Mouse (Mus musculus): ENCODE measurements around the gene Ppib. TPM values are rescaled to one million over a fixed set of nuclear protein-coding genes. Genes with fewer than 3 reads are reported as not detected.

Ppib gene
- polyA plus RNA-seq, 1 experiment from 2014 or later: 834 TPM

DNA sequence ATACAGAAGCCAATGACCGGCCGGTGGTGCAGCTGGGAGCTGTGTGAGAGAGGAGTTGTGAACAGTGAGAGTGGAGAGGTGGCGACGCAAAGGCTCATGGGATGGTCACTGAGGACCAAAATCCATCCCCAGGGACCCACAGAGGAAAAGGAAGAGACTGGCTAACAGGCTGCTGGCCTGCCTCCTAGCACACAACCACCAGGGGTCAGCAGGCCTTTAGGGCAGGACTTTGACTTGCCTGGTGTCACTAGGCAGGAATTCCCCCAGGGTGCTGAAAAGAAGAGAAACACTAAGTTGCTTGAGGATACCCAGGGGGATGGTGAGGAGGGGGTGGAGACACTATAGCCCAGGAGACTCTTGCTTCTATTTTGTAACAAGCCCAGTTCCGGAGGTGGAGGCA lies 7.5 kb downstream of the Ppib start:
- WGBS: 22% methylated on average over 5 of the region's 5 CpGs
- H3K9me3 ChIP-seq (ENCODE audit: control insufficient read depth, low read length): no peaks in the 10 kb centered on the region
- H3K4me2 ChIP-seq (ENCODE audit: low read depth, low read length): no peak overlapping the region
- peak; percentile 21 for ATAC-seq (ENCODE audit: low read depth)
- peaks cover 42% of the 10 kb centered on the region for H3K36me3 ChIP-seq (ENCODE audit: control insufficient read depth, insufficient read depth, low read length)
- H3K4me1 ChIP-seq (ENCODE audit: control insufficient read depth, insufficient read depth, low read length): peaks cover 4% of the 10 kb centered on the region
- no peak overlapping the region for H3K27ac ChIP-seq (replicated peaks; ENCODE audit: low read depth, low read length)
- no peak overlapping the region for H3K4me3 ChIP-seq (ENCODE audit: low read depth, low read length)
- H3K9ac ChIP-seq (ENCODE audit: low read depth, low read length): no peak overlapping the region
- peaks cover 26% of the 10 kb centered on the region for H3K27me3 ChIP-seq (replicated peaks; ENCODE audit: control insufficient read depth, insufficient read depth, low read length)
- DNase-seq (ENCODE audit: low spot score): peak; percentile 68

DNA sequence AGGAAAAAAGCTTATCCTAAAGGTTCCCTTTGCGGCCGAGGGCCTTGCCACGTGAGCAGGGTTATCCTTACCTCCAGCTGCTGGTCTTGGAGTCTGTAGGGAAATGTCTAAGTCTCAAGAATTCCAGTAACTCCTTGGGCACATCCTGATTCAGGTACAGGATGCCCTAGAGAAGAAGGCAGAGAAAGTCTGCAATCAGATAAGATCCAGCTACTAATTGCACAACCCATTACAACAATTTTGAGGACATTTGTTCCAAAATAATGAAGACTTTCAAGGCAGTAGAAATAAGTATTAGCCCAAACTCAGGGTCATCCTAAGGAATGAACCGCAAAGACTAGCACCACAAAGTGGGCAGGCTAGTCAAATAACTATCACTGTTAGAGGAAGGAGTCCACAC lies 8.0 kb downstream of the Ppib start:
- H3K4me3 ChIP-seq (ENCODE audit: low read depth, low read length): no peak overlapping the region
- peaks cover 4% of the 10 kb centered on the region for H3K4me1 ChIP-seq (ENCODE audit: control insufficient read depth, insufficient read depth, low read length)
- DNase-seq (ENCODE audit: low spot score) (no peak), ATAC-seq (ENCODE audit: low read depth) (no peak)
- peak overlapping the region; percentile 5; the same call in 1 of the 2 replicates for H3K4me2 ChIP-seq (ENCODE audit: low read depth, low read length)
- no peak overlapping the region for H3K9ac ChIP-seq (ENCODE audit: low read depth, low read length)
- no peaks in the 10 kb centered on the region for H3K9me3 ChIP-seq (ENCODE audit: control insufficient read depth, low read length)
- no peak overlapping the region for H3K27ac ChIP-seq (replicated peaks; ENCODE audit: low read depth, low read length)
- H3K36me3 ChIP-seq (ENCODE audit: control insufficient read depth, insufficient read depth, low read length): peaks cover 37% of the 10 kb centered on the region
- peaks cover 26% of the 10 kb centered on the region for H3K27me3 ChIP-seq (replicated peaks; ENCODE audit: control insufficient read depth, insufficient read depth, low read length)
- WGBS: 52% methylated on average over 4 of the region's 4 CpGs

GRCm38 (mm10) chr9:66068971-66069391 lies 9.0 kb downstream of the Ppib start:
- ATAC-seq (ENCODE audit: low read depth) (0 out of 2 replicates have a peak, but pooled peaks have one; percentile 9), DNase-seq (ENCODE audit: low spot score) (peak; percentile 52)
- Histone ChIP-seq H3K27ac (replicated peaks; ENCODE audit: low read depth, low read length) (no peak overlapping the region), H3K4me2 (ENCODE audit: low read depth, low read length) (peak overlapping the region; percentile 83), H3K9me3 (ENCODE audit: control insufficient read depth, low read length) (no peaks in the 10 kb centered on the region), H3K9ac (ENCODE audit: low read depth, low read length) (peak overlapping the region; percentile 61), H3K36me3 (ENCODE audit: control insufficient read depth, insufficient read depth, low read length) (peaks cover 27% of the 10 kb centered on the region), H3K4me3 (ENCODE audit: low read depth, low read length) (peak overlapping the region; percentile 55), H3K27me3 (replicated peaks; ENCODE audit: control insufficient read depth, insufficient read depth, low read length) (peaks cover 26% of the 10 kb centered on the region), H3K4me1 (ENCODE audit: control insufficient read depth, insufficient read depth, low read length) (peaks cover 4% of the 10 kb centered on the region)
- WGBS: under 1% methylated on average over 29 of the region's 30 CpGs

DNA sequence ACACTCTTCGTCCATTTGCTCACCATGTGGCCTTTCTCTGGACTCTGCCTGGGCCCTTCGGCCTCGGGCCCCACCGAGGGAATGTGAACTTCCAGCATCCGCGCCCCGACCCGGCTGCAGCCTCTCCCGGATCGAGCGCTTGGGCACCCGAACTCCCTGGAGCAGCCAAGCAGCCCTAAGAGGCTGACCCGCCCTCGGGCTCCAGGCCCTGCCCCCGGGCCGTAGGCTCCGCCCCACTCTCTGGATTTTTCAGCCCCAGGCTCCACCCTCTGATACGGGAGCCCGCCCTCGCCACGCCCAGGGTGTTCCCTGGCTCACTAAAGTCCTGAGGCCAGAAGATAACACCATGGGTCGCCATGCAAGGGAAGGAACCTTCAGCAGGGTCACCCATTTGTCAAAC lies 9.6 kb downstream of the Ppib start, which contains the start of gene Snx22:
TSS of gene Snx22 (minus strand) at position 137 of the 400 bp plus-strand sequence.
- Histone ChIP-seq H3K9me3 (ENCODE audit: control insufficient read depth, low read length) (no peaks in the 10 kb centered on the region), H3K27ac (replicated peaks; ENCODE audit: low read depth, low read length) (no peak within 1 kb of the TSS), H3K9ac (ENCODE audit: low read depth, low read length) (peak within 1 kb of the TSS; percentile 61), H3K36me3 (ENCODE audit: control insufficient read depth, insufficient read depth, low read length) (peaks cover 21% of the 10 kb centered on the region), H3K4me1 (ENCODE audit: control insufficient read depth, insufficient read depth, low read length) (peaks cover 4% of the 10 kb centered on the region), H3K4me2 (ENCODE audit: low read depth, low read length) (peak within 1 kb of the TSS; percentile 83), H3K4me3 (ENCODE audit: low read depth, low read length) (peak within 1 kb of the TSS; percentile 55), H3K27me3 (replicated peaks; ENCODE audit: control insufficient read depth, insufficient read depth, low read length) (peaks cover 26% of the 10 kb centered on the region)
- ATAC-seq (ENCODE audit: low read depth) (peak; percentile 89), DNase-seq (ENCODE audit: low spot score) (peak; percentile 77)
- 1% methylated on average over 18 of the region's 22 CpGs for WGBS

- peaks cover 4% of the 10 kb centered on the region for H3K4me1 ChIP-seq (ENCODE audit: control insufficient read depth, insufficient read depth, low read length)
- peaks cover 26% of the 10 kb centered on the region for H3K27me3 ChIP-seq (replicated peaks; ENCODE audit: control insufficient read depth, insufficient read depth, low read length)
- H3K4me3 ChIP-seq (ENCODE audit: low read depth, low read length): no peak overlapping the region
- DNase-seq (ENCODE audit: low spot score) (no peak), ATAC-seq (ENCODE audit: low read depth) (no peak)
- H3K9ac ChIP-seq (ENCODE audit: low read depth, low read length): no peak overlapping the region
- H3K36me3 ChIP-seq (ENCODE audit: control insufficient read depth, insufficient read depth, low read length): peaks cover 19% of the 10 kb centered on the region
- H3K4me2 ChIP-seq (ENCODE audit: low read depth, low read length): no peak overlapping the region
- H3K27ac ChIP-seq (replicated peaks; ENCODE audit: low read depth, low read length): no peak overlapping the region
- WGBS: 89% methylated on average over 5 of the region's 5 CpGs
- no peaks in the 10 kb centered on the region for H3K9me3 ChIP-seq (ENCODE audit: control insufficient read depth, low read length)
Observed at GRCm38 (mm10) chr9:66070151-66070550, 10.1 kb downstream of the Ppib start.

DNA sequence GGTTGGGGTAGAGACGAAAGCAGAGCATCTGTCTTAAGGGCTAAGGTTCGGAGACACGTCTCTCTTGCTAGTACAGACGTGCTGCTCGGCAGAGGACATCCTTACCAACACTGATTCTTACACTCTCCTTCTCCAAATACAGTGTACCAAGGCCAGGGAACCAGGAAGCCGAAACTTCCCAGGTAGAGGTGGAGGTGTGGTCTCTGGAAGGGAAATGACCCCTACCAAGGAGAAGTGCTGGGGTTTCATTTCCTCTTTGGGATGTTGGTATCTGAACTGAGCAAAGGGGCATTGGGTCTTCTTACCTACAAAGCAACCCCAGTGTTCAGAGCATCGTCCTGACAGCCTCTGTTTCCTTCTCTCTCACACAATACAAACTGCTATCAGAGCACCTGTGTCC lies 12.7 kb downstream of the Ppib start:
- Histone ChIP-seq H3K4me3 (ENCODE audit: low read depth, low read length) (no peak overlapping the region), H3K9ac (ENCODE audit: low read depth, low read length) (no peak overlapping the region)
- no peak for ATAC-seq (ENCODE audit: low read depth)

GRCm38 (mm10) chr9:66078072-66078471 lies 18.1 kb downstream of the Ppib start:
- DNase-seq (ENCODE audit: low spot score): no peak
- Histone ChIP-seq H3K4me2 (ENCODE audit: low read depth, low read length) (no peak overlapping the region), H3K36me3 (ENCODE audit: control insufficient read depth, insufficient read depth, low read length) (no peaks in the 10 kb centered on the region), H3K9me3 (ENCODE audit: control insufficient read depth, low read length) (no peaks in the 10 kb centered on the region), H3K27me3 (replicated peaks; ENCODE audit: control insufficient read depth, insufficient read depth, low read length) (no peaks in the 10 kb centered on the region), H3K4me1 (ENCODE audit: control insufficient read depth, insufficient read depth, low read length) (no peaks in the 10 kb centered on the region), H3K9ac (ENCODE audit: low read depth, low read length) (no peak overlapping the region), H3K27ac (replicated peaks; ENCODE audit: low read depth, low read length) (peak overlapping the region; percentile 65), H3K4me3 (ENCODE audit: low read depth, low read length) (no peak overlapping the region)
- 46% methylated on average over 3 of the region's 3 CpGs for WGBS
- ATAC-seq (ENCODE audit: low read depth): no peak

More for the DNA sequence above, 12.7 kb downstream of the Ppib start:
- H3K27me3 ChIP-seq (replicated peaks; ENCODE audit: control insufficient read depth, insufficient read depth, low read length): peaks cover 26% of the 10 kb centered on the region
- peaks cover 4% of the 10 kb centered on the region for H3K4me1 ChIP-seq (ENCODE audit: control insufficient read depth, insufficient read depth, low read length)
- H3K4me2 ChIP-seq (ENCODE audit: low read depth, low read length): no peak overlapping the region
- H3K9me3 ChIP-seq (ENCODE audit: control insufficient read depth, low read length): no peaks in the 10 kb centered on the region
- no peak for DNase-seq (ENCODE audit: low spot score)
- no peaks in the 10 kb centered on the region for H3K36me3 ChIP-seq (ENCODE audit: control insufficient read depth, insufficient read depth, low read length)
- H3K27ac ChIP-seq (replicated peaks; ENCODE audit: low read depth, low read length): no peak overlapping the region
- 81% methylated on average over 7 of the region's 7 CpGs for WGBS

- DNase-seq (ENCODE audit: low spot score): peak; percentile 56
- Histone ChIP-seq H3K27ac (replicated peaks; ENCODE audit: low read depth, low read length) (peak overlapping the region; percentile 65), H3K9ac (ENCODE audit: low read depth, low read length) (0 out of 2 replicates have a peak overlapping the region, but pooled peaks have one; percentile 25)
Observed at GRCm38 (mm10) chr9:66078493-66078892, 18.5 kb downstream of the Ppib start.

DNA sequence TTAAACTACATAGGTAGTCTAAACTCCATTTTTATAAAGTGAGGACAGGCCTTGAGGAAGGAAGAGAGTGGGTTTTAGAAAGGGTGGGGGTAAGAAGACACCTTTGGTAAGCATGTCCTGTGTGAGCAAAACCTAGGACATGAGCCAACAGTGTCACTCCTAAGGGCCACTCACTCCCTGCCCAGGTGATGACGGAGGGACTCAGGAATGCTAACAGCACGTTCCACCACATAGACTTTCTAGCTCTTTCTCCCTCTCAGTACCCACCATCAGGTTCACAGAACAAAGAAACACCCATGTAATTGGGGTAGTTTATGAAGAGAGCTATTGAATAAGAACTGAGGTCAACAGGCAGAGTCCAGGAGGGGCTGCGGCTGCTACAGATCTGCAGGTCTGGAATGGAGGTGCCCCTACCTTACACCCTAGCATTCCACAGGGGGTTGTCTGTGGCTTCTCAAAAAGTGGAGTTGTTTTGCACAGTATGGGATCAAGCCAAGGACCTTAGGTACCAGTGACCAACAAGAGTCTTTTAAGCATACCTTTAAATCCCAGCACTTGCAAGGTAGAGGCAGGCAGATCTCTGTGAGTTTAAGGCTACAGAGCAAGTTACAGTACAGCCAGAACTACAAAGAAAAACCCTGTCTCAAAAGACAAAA lies 20.9 kb downstream of the Ppib start:
- DNase-seq (ENCODE audit: low spot score): no peak
- H3K4me3 ChIP-seq (ENCODE audit: low read depth, low read length): no peak overlapping the region
- ATAC-seq (ENCODE audit: low read depth): no peak
- H3K9ac ChIP-seq (ENCODE audit: low read depth, low read length): no peak overlapping the region
- H3K9me3 ChIP-seq (ENCODE audit: control insufficient read depth, low read length): no peaks in the 10 kb centered on the region
- WGBS: 72% methylated on average over 3 of the region's 3 CpGs
- H3K27ac ChIP-seq (replicated peaks; ENCODE audit: low read depth, low read length): no peak overlapping the region
- H3K36me3 ChIP-seq (ENCODE audit: control insufficient read depth, insufficient read depth, low read length): no peaks in the 10 kb centered on the region
- no peak overlapping the region for H3K4me2 ChIP-seq (ENCODE audit: low read depth, low read length)
- H3K4me1 ChIP-seq (ENCODE audit: control insufficient read depth, insufficient read depth, low read length): no peaks in the 10 kb centered on the region
- H3K27me3 ChIP-seq (replicated peaks; ENCODE audit: control insufficient read depth, insufficient read depth, low read length): no peaks in the 10 kb centered on the region

More at GRCm38 (mm10) chr9:66078493-66078892, 18.5 kb downstream of the Ppib start:
- Histone ChIP-seq H3K36me3 (ENCODE audit: control insufficient read depth, insufficient read depth, low read length) (no peaks in the 10 kb centered on the region), H3K9me3 (ENCODE audit: control insufficient read depth, low read length) (no peaks in the 10 kb centered on the region), H3K4me3 (ENCODE audit: low read depth, low read length) (no peak overlapping the region), H3K27me3 (replicated peaks; ENCODE audit: control insufficient read depth, insufficient read depth, low read length) (no peaks in the 10 kb centered on the region), H3K4me2 (ENCODE audit: low read depth, low read length) (peak overlapping the region; percentile 15; the same call in 1 of the 2 replicates), H3K4me1 (ENCODE audit: control insufficient read depth, insufficient read depth, low read length) (no peaks in the 10 kb centered on the region)
- peak; percentile 55; the same call in 1 of the 2 replicates for ATAC-seq (ENCODE audit: low read depth)
- whole genome bisulfite sequencing: 4% methylated on average over 14 of the region's 14 CpGs
